Mouse (Mus musculus) thymus, postnatal 14 days (tissue): ENCODE measurements around the gene Nme7.

Experiments
- DNase-seq: peaks from one replicate; pipeline ENCODE4 v3.0.0; 2021

Gene Nme7

DNA sequence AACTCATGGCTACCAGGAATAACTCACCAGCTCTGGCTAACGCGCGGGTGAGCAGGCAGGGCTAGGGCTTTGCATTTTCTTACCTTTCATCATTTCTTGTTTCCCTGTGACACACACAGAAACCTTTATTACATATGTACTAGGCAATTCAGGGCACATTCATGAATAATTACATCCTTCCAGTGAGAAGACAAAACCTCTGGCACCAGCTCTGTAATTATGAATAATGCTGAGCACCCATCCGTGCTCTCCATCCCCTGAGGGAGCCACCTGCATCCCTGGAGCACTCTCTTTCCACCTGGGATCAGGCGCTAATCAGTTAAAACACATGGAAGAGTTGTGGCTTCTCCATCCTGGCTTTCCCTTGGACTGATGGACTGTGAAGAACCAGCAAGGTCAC lies at the start of gene Nme7:
Nme7 (plus strand) TSS at position 301 of the 400 bp plus-strand sequence.
- DNase-seq: no peak

DNA sequence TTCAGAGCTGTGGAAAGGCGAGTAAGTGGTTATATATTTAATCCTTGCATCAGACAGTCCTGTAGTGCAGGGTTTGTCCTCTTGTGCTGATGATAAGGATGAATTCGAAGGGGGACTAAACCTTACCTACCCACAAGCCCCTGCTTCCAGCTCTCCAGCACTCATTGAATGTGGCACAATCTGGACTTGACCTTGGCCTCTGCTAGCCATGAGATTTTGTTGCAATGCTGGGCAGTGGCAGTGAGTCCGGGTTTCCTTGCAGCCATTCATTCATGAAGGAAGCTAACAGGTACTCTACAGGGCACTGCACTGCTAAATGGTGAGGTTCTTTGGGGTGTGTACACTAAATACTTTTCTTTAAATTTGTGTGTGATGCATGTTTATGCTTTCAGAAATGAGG lies 49.1 kb upstream of the Nme7 start:
- no peak for DNase-seq

DNA sequence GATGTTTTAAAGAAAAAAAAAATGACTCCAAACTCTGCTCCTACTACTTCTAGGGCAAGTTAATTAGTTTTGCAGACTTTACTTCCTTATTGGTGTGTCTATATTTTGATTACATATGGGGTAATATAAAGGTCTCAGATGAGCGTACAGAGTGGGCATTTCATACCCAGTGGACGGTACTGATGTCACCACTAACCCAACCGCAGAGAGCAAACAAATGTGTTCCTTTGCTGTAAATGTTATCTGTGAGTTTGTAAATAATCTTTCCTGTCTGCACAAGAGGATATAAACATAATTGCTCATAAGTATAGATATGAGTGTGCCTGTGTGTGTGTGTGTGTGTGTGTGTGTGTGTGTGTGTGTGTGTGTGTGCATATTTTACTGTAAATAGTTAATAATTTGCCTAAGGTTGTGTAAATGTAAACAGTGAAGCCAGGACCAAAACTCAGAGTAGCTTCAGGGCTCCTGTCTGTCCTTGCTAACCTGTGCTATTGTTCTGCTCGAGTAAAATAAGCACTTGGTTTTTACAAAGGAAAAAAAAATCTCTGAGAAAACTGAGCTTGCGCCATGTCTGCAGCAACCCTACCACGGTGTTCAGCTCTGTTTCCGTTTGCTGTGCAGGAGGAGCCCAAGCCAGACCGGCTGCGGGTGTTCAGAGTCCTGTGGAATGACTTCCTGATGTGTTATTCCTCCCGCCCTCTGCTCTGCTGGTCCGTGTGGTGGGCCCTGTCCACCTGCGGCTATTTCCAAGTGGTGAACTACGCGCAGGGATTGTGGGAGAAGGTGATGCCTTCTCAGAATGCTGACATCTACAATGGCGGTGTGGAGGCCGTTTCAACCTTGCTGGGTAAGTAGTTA lies 43.5 kb upstream of the Nme7 start:
- no peak for DNase-seq

DNA sequence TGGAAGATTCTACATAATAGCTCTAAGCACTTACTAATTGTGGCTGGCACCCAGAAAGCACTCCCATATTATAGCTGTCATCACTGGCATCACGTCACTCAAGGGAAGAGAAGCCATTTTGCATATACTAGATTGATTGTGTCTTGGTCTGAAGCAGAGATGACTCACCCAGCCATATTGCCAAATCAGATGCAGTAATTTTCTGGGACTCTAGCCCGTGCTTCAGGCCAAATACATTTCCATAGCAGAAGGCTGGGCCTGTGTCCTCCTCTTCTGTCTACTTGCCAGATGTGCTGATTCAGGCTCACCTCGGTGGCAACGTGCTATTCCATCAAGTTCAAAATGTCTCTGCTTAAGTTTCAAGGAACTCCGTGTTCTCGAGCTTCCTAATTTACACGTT lies 42.4 kb upstream of the Nme7 start:
- DNase-seq: no peak

DNA sequence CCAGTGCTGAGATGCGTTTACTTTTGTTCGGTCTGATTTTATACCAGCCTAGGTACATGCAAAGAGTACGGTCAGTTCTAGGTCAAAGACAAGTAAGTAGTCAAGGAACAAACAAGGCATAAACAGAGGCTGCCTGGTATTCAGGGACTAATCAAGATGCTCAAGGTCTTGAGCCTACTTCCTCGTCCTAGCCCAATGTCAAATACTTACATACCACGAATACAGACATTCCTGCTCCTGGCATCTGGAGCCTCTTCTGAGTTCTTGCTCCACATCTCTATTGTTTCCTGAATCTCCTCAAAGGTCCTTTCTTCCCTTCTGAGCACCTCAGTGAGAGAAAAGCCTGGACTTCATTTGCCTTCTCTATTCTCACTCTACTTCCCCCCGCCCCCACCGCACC lies 33.0 kb upstream of the Nme7 start:
- no peak for DNase-seq

DNA sequence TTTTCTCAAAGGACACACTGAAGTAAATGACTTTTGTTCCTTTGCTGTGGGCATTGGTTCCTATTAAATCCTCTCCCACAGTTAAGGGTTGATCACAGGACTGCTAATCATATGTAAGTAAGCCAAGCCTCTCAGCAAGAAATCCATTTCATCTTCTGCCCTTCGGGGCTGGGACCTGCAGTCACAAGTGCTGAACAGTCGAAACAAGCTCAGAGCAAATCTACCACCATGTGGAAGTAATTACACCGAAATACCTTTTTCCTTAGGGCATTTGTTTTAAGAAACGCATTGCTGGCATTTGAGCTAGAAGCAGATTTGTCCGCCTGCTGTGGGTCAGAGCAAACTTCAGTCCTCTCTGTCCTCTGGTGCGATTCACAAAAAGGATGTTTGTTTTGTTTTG lies 30.3 kb upstream of the Nme7 start:
- no peak for DNase-seq

DNA sequence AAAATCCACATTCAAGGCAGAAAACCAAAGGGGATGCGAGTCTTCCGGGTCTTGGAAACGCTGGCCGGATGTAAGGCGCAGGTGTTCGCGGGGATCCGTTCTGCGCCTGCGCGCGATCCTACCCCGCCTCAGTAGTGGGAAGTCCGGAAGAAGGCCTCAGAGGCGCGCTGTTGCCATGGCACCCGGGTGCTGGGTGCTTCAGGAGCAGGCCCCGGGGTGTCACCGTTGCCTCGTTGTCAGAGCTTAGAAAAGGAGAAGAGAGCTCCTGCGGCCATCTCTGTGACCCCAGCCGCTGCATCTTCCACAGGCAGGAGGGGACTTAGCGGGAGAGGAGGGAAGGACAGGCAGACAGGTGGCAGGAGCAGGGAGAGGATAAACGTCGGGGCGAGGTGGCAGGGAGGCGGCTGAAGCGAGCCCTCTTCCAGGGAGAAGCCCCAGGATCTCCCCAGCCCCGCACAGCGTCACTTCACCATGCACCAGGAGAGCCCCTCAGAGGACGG lies 28.4 kb upstream of the Nme7 start, which contains the start of gene Ccdc181:
Ccdc181 (plus strand) TSS at position 131 of the 500 bp plus-strand sequence.
- DNase-seq: peak; percentile 99

DNA sequence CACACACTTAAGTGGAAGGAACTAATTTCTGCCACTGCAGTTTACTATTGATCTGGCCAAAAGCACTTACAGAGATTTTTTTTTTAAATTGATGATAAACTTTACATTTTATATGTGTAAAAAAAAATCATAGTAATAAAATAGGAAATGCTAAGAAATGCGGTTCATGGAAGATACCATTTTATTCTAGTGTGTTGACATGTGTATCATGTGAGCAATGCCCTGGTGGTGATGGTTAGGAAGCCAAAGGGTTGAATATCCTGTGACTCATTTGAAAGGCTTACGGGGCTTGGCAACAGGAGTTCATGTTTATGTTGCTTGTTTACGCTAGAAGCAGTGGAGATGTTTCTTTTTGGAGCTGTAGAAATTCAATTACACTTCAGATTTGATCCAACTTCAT lies 27.4 kb upstream of the Nme7 start:
- no peak for DNase-seq

DNA sequence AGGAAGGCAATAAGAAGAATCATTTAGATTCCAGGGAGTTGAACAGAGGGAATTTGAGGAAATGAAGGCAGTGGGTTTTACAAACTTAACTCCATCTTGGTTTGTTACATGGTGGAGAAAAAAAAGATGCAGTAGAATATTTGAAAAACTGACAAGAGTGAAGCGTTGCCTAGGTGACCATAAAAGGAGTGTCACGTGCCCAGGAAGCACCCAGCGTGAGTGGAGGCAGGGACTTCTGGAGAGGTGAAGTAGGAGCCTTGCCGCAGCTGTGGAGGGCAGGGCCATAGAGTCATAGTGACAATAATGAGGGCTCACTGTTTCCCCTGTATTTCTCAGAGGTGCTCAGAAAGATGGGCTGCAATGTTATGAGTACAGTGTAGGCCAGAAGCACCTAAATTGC lies 24.6 kb upstream of the Nme7 start:
- peak; percentile 62 for DNase-seq

DNA sequence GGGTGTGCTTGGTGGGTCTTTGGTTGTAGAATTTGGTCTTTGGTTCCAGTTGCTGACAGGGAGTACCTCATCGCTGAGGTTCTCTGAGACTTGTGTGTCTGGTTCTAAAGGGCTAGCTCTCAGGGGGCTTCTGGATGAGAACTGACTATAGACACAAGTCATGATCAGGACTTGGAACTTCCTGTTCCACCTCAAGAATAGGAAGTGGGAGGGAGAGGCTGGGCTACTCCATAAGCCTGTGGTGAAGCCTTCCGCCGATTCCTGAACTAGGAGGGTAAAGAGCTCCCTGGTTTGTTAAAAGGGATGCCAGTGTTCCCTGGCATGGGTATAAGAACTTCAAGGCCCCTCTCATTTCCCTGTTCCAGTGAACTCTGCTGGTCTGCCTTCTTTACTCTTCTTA lies 19.9 kb upstream of the Nme7 start:
- no peak for DNase-seq

DNA sequence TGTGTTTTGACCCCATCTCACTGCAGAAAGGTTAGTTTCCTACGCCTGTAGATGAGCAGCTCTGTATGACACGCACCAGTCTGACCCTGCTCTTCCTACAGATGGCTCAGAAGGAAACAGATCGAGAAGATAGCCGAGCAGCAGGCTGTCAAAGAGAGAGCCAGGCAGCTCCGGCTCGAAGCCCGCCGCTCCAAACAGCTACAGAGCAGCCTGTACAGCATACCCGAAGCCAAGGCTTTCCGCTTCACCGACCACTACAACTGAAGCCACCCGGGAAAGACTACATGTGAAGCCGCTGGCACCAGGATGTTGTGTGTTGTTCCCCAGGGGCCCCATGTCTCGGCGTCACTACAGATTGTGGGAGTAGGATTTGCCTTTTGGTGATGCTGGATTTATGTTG lies 16.5 kb upstream of the Nme7 start:
- no peak for DNase-seq

DNA sequence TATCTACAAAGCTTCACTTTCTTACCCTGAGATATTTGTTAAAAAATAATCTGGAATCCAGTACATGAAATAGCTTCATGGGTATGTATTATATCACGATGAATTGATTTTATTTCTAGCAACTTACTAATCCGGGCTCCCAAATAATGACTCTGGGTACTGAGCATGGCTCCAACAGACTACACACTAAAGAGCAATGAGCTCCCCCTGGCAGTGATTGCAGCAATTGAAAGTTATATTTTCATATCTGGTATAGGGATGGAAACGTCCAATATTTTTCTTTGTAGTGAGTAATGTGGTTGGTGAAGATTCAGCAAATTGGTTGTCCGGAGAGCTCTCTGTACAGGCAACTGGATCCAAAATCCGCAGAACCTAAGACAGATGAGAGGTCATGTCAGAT lies 11.9 kb upstream of the Nme7 start:
- no peak for DNase-seq

DNA sequence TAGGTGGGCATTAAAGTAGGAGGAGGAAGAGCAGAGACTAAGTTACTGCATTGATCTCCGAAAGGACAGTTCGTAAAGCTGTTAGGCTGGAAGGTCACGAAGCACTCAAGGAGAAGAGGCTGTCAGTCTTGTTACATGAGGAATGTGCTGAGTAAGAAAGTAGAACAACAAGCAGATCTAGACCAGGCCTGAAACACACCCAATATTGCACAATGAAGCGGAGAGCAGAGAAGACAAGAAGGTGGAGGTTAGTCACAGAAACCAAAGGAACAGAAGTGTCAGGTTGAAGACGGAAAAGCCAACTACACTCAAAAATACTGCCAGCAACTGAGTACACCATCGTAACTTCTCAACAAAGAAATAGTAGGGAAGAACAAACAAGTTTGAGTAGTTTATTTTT lies 9.8 kb upstream of the Nme7 start:
- no peak for DNase-seq

DNA sequence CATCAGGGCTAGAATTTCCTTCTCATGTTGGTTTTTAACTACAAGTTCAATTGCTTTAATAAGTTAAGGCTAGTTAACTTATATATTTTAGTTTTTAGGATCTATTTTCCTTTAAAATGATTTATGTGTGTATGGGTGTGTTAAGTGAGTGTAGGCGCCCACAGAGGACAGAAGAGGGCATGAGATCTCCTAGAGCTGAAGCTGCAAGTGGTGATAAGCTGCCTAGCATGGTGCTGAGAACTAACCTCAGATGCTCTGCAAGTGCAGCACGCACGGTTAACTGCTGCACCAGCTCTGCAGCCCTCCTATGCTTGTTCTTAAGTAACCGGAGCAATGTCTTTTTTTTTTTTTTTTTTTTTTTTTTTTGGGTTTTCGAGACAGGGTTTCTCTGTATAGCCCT lies 7.4 kb upstream of the Nme7 start:
- no peak for DNase-seq

DNA sequence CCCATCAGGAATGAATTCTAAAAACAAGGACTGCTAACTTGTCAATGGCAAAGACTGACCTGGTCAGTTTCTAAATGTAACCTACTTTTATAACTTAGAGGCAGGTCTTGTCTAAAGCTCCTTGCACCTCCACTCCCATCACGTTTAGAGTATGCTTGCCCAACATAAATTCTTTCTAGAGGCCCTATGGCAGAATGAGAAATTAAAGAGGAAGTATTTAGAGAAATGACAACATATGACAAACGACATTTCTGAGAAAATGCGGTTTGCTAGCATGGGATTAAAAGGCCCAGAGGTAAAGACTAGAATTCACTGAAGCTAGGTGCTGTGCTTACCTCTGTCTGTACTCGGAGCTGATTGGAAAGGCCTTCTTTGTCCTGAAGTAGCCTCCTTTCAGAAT lies 2.0 kb upstream of the Nme7 start:
- no peak for DNase-seq

DNA sequence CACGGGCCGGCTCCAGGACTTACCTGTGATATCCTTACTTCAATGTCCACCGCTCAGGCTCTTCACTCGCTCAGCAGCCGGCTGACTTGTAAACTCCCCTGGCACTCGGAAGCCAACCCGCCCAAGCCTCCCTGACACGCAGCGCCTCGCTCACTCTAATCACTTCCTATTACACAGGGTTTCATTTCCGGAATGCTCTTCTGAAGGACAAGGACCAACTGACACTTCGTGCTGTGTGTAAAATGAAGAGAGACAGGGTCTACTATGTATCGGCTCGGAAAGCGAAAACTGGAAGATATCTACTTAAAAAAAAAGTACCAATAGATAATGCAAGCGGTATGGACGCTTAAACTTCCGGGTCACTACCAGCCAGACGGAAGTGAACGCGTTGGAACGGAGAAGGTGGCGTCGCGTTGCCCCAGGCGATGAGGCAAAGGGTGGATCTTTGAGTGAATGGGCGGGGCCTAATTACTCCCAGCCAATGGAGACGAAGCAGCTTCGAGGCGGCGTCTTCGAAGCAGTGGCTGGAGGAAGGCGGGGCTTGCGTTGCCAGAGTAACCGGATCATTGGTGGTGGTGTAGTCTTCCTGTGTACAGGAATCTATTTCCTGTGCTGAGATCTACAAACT lies 3.3 kb downstream of the Nme7 start, which contains the start of gene Blzf1:
Blzf1 (minus strand) TSS at position 366 of the 628 bp plus-strand sequence.
- peak; percentile 98 for DNase-seq

DNA sequence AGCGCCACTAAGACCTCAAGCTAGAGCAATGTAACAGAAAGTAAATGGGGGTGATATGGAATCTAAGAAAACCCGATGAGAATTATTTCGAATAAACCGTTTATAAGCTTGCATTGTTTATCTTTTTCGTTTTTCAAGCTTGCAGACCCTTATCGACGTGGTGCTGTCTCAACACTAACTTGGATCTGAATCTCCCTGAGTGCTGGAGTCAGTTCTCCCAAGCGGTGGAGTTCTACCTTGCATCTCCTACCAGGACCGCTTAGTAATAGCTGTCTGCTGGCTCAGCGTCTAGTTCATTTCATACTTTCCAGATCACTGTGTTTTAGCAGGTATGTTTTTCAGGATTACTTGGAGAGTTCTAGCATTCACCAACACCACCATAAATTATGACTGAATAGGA lies 4.0 kb downstream of the Nme7 start:
- no peak for DNase-seq

DNA sequence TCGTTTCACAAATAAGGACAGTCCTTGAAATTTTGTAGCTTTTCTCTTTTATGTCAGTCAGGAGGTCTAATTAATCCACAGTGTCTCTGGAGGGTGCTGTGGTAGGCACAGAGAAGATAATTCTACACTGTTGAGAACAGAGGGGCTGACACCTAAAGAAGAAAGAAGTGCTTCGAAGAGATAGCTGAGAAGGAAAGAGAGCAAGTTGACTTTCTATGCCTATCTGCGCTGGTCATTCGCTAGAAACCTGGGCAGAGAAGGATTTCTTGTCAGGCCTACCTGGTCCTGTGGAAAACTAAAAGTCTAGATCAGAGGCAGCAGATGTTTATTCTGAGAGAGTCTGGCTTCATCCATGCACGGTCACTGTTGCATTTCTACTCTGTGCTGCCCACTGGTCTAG lies 10.2 kb downstream of the Nme7 start:
- no peak for DNase-seq

DNA sequence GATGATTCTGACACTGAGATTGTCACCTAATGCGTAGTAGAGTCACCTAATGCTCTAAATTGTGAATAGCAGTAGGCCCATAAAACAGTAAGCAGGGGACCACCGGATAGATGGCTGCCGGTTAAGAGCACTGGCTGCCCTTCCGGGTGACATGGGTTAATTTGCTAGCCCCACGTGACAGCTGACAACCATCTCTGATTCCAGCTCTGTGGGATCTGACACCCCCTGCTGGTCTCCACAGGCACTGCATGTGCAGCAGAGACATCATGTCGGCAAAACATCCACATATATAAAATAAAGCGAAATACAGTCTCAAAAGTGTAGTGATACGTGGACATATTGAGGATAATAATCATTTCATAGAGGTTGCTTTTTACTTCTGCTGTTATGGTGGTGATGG lies 11.3 kb downstream of the Nme7 start:
- DNase-seq: peak; percentile 58

DNA sequence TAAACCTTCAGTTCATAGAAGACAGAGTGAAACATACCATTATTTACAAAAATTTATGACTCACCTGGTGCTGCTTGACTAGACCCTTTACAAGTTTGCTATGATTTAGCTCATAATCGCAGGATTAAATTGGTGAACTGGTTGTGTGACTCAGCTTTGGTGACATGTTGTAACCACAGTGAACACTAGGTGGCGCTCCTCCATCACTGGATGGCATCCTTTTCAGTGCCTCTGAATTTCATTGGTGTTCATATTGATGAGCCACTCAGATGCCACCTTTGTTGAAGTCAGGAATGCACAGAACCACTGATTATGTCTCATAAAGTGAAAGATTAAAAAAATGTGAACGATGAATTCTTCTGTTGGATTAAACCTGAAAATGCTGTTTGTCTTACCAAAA lies 12.8 kb downstream of the Nme7 start:
- peak; percentile 71 for DNase-seq

DNA sequence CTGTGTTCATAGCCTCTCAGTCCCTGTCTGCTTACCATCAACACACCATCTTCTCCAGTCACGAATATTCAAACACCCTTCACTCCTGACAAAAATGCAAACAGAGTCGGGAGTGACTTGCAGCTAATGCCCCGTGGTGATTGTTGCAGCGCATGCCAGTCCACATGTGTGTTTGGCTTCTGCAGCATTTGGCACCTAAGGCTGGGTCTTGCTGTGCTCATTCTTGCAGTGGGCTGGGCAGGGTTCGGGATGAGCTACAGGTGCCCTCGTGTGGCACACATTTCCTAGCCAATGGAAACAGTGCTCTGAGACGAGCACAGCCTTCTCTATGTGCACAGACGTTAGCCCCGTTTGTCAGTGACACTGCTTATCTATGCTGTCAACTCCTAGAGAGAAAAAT lies 13.3 kb downstream of the Nme7 start:
- no peak for DNase-seq

DNA sequence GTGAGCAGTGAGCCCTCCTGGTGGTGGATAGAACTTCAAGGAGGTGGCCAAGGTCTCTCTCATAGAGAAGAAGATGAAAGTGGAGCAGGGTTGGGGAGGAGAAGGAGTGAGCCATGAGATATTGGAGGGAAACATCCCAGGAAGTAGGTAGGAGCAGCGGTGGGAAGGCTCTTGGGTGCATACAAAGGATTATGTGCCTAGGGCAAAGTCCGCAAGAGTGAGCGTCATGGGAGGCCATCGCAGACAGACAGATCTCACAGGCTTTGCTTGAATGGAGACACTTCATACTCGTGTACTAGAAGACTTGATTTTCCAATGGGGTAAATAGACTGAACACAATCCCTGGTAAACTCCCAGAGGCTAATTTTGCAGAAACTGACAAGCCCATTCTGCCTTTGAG lies 14.6 kb downstream of the Nme7 start:
- DNase-seq: no peak

DNA sequence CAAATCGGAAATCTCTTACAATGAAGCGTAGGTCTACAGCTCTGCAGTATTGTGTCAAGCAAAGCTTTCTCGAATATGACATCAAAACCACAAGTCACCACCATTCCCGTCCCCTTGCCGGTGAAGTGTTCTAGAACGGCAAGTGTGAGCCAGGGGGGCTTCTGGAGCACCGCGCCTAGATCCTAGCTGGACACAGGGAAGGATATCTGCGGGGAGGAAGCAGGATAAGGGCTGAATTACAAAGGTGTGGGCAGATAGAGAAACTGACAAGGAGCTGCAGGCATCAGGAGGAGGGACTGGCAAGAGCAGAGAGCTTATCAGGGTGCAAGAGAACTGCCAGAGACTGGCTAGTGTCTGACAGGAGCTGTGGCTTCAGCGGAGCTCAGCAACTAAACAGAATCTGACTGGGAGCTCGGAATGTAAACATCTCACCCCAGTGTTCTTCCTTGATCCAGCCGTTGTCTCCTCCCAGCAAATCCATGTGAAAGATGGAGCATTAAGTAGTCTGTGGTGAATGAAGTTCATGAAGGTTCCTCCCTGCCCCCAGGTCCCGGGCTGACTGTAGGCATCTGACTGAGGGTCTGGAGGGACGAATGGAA lies 15.7 kb downstream of the Nme7 start:
- no peak for DNase-seq

DNA sequence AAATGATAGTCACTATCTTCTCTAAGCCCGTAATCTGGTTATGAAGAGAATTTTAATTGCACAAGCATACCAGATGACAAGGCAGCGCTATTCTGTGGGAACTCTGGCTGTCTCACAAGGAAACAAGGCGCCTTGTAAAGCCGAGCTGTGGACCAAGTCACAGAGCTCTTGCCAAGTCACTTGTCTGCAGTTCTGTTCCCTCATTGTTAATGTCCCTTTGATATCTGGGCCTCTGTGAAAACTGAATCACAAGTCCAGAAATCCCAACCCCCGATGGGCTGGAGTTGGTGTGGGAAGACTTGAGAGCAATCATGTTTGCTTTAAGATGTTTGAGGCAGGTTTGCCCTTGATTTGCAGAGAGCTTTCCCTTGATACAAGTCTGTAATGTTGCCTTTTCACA lies 16.8 kb downstream of the Nme7 start:
- DNase-seq: no peak
